Comparison of ENCODE assay signal across 8 mouse cellular contexts in genomic region chr1:20935106-20935505, GRCm38 (mm10). TPM values are rescaled to one million over a fixed set of nuclear protein-coding genes. Genes with fewer than 3 reads are reported as not detected.
A peak's percentile ranks its signal among the peaks of the same experiment; 100 is the strongest.
DNase-seq lines count a peak whose midpoint lies in the region; ATAC-seq and TF ChIP-seq lines count a peak whose summit lies in the region.

No protein-coding gene starts in this region.

- in situ Hi-C loops in ES-E14 (cut with MboI; ENCODE audit: low sequenced_read_pairs in 2 of 2, unreplicated experiment in 2 of 2), result loop anchor here (10.0 kb wide), 1 partner anchor 230 kb away; no protein-coding TSS in a partner anchor

- H3K27ac ChIP-seq in heart, embryonic 10.5 days, result no peak overlapping the region
- no peak overlapping the region for H3K27ac ChIP-seq in ES-E14 (ENCODE audit: insufficient read depth, low read depth, low read length, poor library complexity, severe bottlenecking)
- peak overlapping the region; percentile 38; the same call in 1 of the 2 replicates for H3K27ac ChIP-seq in heart, embryonic 15.5 days
- no peak overlapping the region for H3K27ac ChIP-seq in midbrain, embryonic 10.5 days (replicated peaks)

- DNase-seq in heart, adult 18-20 months, result peak; percentile 70 to 73
- DNase-seq in heart, embryonic 10.5 days (ENCODE audit: low spot score), result no peak
- no peak for DNase-seq in ES-E14 (ENCODE audit: low read depth, low spot score)
- peak; percentile 63 for DNase-seq in cerebellum, adult 11 months
- DNase-seq in right cerebral cortex, adult 18-20 months, result no peak
- no peak for DNase-seq in kidney, postnatal 14 days
- DNase-seq in midbrain, embryonic 10.5 days (ENCODE audit: low spot score), result no peak

- H3K4me2 ChIP-seq in heart, embryonic 15.5 days, result peak overlapping the region; percentile 38

- 0 out of 2 replicates have a peak, but pooled peaks cover 8% of the 10 kb centered on the region for H3K36me3 ChIP-seq in heart, embryonic 10.5 days
- H3K36me3 ChIP-seq in ES-E14 (ENCODE audit: control insufficient read depth, insufficient read depth, low read length, poor library complexity, severe bottlenecking), result no peaks in the 10 kb centered on the region; the same call in 1 of the 2 replicates
- no peaks in the 10 kb centered on the region; the same call in 1 of the 2 replicates for H3K36me3 ChIP-seq in heart, embryonic 15.5 days
- peaks cover 23% of the 10 kb centered on the region for H3K36me3 ChIP-seq in midbrain, embryonic 10.5 days

- H3K4me1 ChIP-seq in heart, embryonic 10.5 days, result no peaks in the 10 kb centered on the region; the same call in 1 of the 2 replicates
- peaks cover 0 to 4% of the 10 kb centered on the region in 2 experiments; a peak in 2 of 4 replicates for H3K4me1 ChIP-seq in ES-E14 (ENCODE audit: control insufficient read depth in 2 of 2, insufficient read depth in 2 of 2, low read length in 2 of 2, poor library complexity in 1 of 2)
- H3K4me1 ChIP-seq in heart, embryonic 15.5 days (replicated peaks), result peaks cover 12% of the 10 kb centered on the region
- H3K4me1 ChIP-seq in midbrain, embryonic 10.5 days, result no peaks in the 10 kb centered on the region

- ATAC-seq in heart, embryonic 15.5 days (replicated peaks; ENCODE audit: insufficient number of reproducible peaks, insufficient read depth, low FRiP score, low read depth), result 0 out of 2 replicates have a peak, but pooled peaks have one; percentile 48

- WGBS in heart, embryonic 10.5 days, result 84% methylated on average over 22 of the region's 22 CpGs
- WGBS in heart, embryonic 15.5 days, result 57% methylated on average over 22 of the region's 22 CpGs
- 93% methylated on average over 22 of the region's 22 CpGs for WGBS in midbrain, embryonic 10.5 days

- peak overlapping the region; percentile 1; the same call in 1 of the 2 replicates for H3K9ac ChIP-seq in ES-E14 (ENCODE audit: insufficient read depth, low read depth, low read length, poor library complexity, severe bottlenecking)
- 0 out of 2 replicates have a peak overlapping the region, but pooled peaks have one; percentile 8 for H3K9ac ChIP-seq in heart, embryonic 15.5 days

- no peak overlapping the region for H3K4me3 ChIP-seq in heart, embryonic 10.5 days
- H3K4me3 ChIP-seq in ES-E14 (ENCODE audit: insufficient read depth in 1 of 2, low read depth in 1 of 2, low read length in 2 of 2, poor library complexity in 1 of 2, severe bottlenecking in 1 of 2), result peak overlapping the region in 1 of 2 experiments; percentile 8; a peak in 2 of 4 replicates
- no peak overlapping the region for H3K4me3 ChIP-seq in heart, embryonic 15.5 days
- no peak overlapping the region for H3K4me3 ChIP-seq in midbrain, embryonic 10.5 days

- H3K9me3 ChIP-seq in heart, embryonic 10.5 days, result no peaks in the 10 kb centered on the region
- H3K9me3 ChIP-seq in ES-E14 (ENCODE audit: control insufficient read depth, insufficient read depth, low read depth, low read length), result no peaks in the 10 kb centered on the region
- H3K9me3 ChIP-seq in heart, embryonic 15.5 days (replicated peaks), result no peaks in the 10 kb centered on the region
- no peaks in the 10 kb centered on the region for H3K9me3 ChIP-seq in midbrain, embryonic 10.5 days (replicated peaks)

- H3K27me3 ChIP-seq in heart, embryonic 10.5 days (ENCODE audit: insufficient read depth, poor library complexity, severe bottlenecking), result no peaks in the 10 kb centered on the region
- H3K27me3 ChIP-seq in heart, embryonic 15.5 days, result no peaks in the 10 kb centered on the region
- H3K27me3 ChIP-seq in midbrain, embryonic 10.5 days (ENCODE audit: low read depth, poor library complexity, severe bottlenecking), result no peaks in the 10 kb centered on the region

TF ChIP-seq in ES-E14, 5 proteins besides CTCF, POLR2A, EP300 and RAD21:
- TF ChIP-seq ZC3H11A (IDR thresholded peaks at IDR 0.05; ENCODE audit: borderline replicate concordance, low read depth, low read length) (no peak), HCFC1 (IDR thresholded peaks at IDR 0.05; ENCODE audit: borderline replicate concordance, insufficient read depth, low read length) (no peak)
TF ChIP-seq in ES-E14: peak in this region for 0.

RNA-seq across cellular contexts. Expression of gene Efhc1, which starts 16.3 kb away (rescaled TPM):
- total RNA-seq in heart, adult 18-20 months (2021), result under 1 TPM; 0.32 to 0.82 TPM
- polyA plus RNA-seq in heart, embryonic 10.5 days (2016; fragmentation: Nextera tagmentation; extraction: Ambion mirVana), result 0.75 and 1.1 TPM in 2 replicates
- total RNA-seq in ES-E14 (2012; rRNA removed), result 1.7 and 1.8 TPM in 2 replicates
- polyA plus RNA-seq in heart, embryonic 15.5 days (2015; fragmentation: Nextera tagmentation; extraction: Ambion mirVana), result 1.6 and 2.0 TPM in 2 replicates
- polyA plus RNA-seq in midbrain, embryonic 10.5 days (2016; fragmentation: Nextera tagmentation; extraction: Ambion mirVana), result 1.9 and 2.0 TPM in 2 replicates

RNA-seq across cellular contexts. Expression of gene Paqr8, which starts 44.7 kb away (rescaled TPM):
- total RNA-seq in heart, adult 18-20 months (2021), result 1 to 10 TPM in 1 of 2 experiments, under 1 TPM in 1; 0.79 to 1.4 TPM
- polyA plus RNA-seq in heart, embryonic 10.5 days (2016; fragmentation: Nextera tagmentation; extraction: Ambion mirVana), result 2.7 and 3.2 TPM in 2 replicates
- 1.7 and 3.2 TPM in 2 replicates for total RNA-seq in ES-E14 (2012; rRNA removed)
- 2.2 and 2.6 TPM in 2 replicates for polyA plus RNA-seq in heart, embryonic 15.5 days (2015; fragmentation: Nextera tagmentation; extraction: Ambion mirVana)
- polyA plus RNA-seq in midbrain, embryonic 10.5 days (2016; fragmentation: Nextera tagmentation; extraction: Ambion mirVana), result 5.3 and 6.4 TPM in 2 replicates

Comparison
In these comparisons a context has a peak if more than half of its experiments do, and no peak if none do; other contexts are left out.
1. DNase-seq: peak in heart, adult 18-20 months (2 of 2) and cerebellum, adult 11 months (single experiment); none in heart, embryonic 10.5 days (single experiment), ES-E14 (single experiment), right cerebral cortex, adult 18-20 months (single experiment), kidney, postnatal 14 days (single experiment) and midbrain, embryonic 10.5 days (single experiment).